Mouse (Mus musculus): ENCODE measurements around the gene Polr3gl.

GRCm38 (mm10) chr3:96569966-96570605, 23.9 kb downstream of the Polr3gl start:
- TF ChIP-seq POLR2A (IDR thresholded peaks at IDR 0.05; ENCODE audit: low read depth, low read length) (no peak), CTCF (IDR thresholded peaks at IDR 0.05; ENCODE audit: borderline replicate concordance, insufficient read depth, low read length) (no peak)

Measured in embryonic fibroblast, embryonic 13.5 days (primary cell).